Mouse (Mus musculus) liver, postnatal 0 days (tissue): ENCODE measurements around the gene Sp110. TPM values are rescaled to one million over a fixed set of nuclear protein-coding genes. Genes with fewer than 3 reads are reported as not detected.
A peak's percentile ranks its signal among the peaks of the same experiment; 100 is the strongest.
"Not testable (repeated sequence)": the region's sequence is repeated elsewhere in the genome, so short reads cannot be mapped to it uniquely, and the experiment has no call there.

Experiments used
- ATAC-seq: fragments of 200-750 bp; cut with Nextera tagmentation; 2 replicates; pipeline ENCODE4 v1.8.0; 2017; ENCODE audit warnings: mild to moderate bottlenecking, moderate library complexity
- DNase-seq: peaks from one replicate; pipeline ENCODE4 v3.0.0-alpha.2; 2016
- H3K27ac ChIP-seq: fragments of 300-500 bp; sonication (generic); 2 replicates; pipeline ENCODE4 v1.5.1; 2014; ENCODE audit warnings: antibody characterized with exemption, moderate library complexity, mild to moderate bottlenecking, low read depth
- H3K27me3 ChIP-seq: fragments of 300-500 bp; sonication (generic); 2 replicates; pipeline ENCODE4 v1.6.1; 2014; ENCODE audit warnings: low read length, control low read depth, mixed read lengths; ENCODE audit not compliant: insufficient read depth
- H3K36me3 ChIP-seq: fragments of 300-500 bp; sonication (generic); replicated peaks from 2 replicates; pipeline ENCODE4 v1.6.1; 2014; ENCODE audit warnings: mild to moderate bottlenecking, control low read depth, low read length, moderate library complexity, mixed read lengths; ENCODE audit not compliant: insufficient read depth
- H3K4me1 ChIP-seq: fragments of 300-500 bp; sonication (generic); 2 replicates; pipeline ENCODE4 v1.6.1; 2014; ENCODE audit warnings: antibody characterized with exemption, mild to moderate bottlenecking, control low read depth; ENCODE audit not compliant: insufficient read depth
- H3K4me2 ChIP-seq: fragments of 300-500 bp; sonication (generic); 2 replicates; pipeline ENCODE4 v1.6.1; 2014; ENCODE audit warnings: low read depth, mild to moderate bottlenecking, low read length, moderate library complexity, mixed read lengths
- H3K4me3 ChIP-seq: fragments of 300-500 bp; sonication (generic); 2 replicates; pipeline ENCODE4 v1.5.1; 2014; ENCODE audit warnings: low read depth, low read length
- H3K9ac ChIP-seq: fragments of 300-500 bp; sonication (generic); replicated peaks from 2 replicates; pipeline ENCODE4 v1.6.1; 2014; ENCODE audit warnings: mild to moderate bottlenecking, moderate library complexity
- H3K9me3 ChIP-seq: fragments of 300-500 bp; sonication (generic); 2 replicates; pipeline ENCODE4 v1.6.1; 2016; ENCODE audit warnings: mild to moderate bottlenecking, control low read depth, low read length, mixed read lengths
- WGBS: fragments of 180-500 bp; shearing (Covaris S2); extraction: QIAGEN DNeasy Blood & Tissue Kit; methylation state at CpG from one replicate; pipeline ENCODE4 v1.1.7; 2014; ENCODE audit not compliant: insufficient replicate concordance; 5-methylcytosine and 5-hydroxymethylcytosine counted together
- polyA plus RNA-seq: library from polyadenylated mRNA; unstranded; fragments of >200 nt; fragmentation: Nextera tagmentation; extraction: Ambion mirVana; gene quantifications from 2 replicates; pipeline ENCODE4 v1.2.1, GENCODE M21; 2015

Sp110 gene
- 7.9 and 8.6 TPM in 2 replicates for polyA plus RNA-seq

- WGBS: 45% methylated on average over 15 of the region's 17 CpGs
- peak; percentile 22 for DNase-seq
- H3K9ac ChIP-seq, ATAC-seq, H3K9me3 ChIP-seq, H3K36me3 ChIP-seq, H3K4me1 ChIP-seq, H3K27ac ChIP-seq, H3K27me3 ChIP-seq: not testable (repeated sequence)
- peak within 1 kb of the TSS; percentile 36 for H3K4me3 ChIP-seq
- H3K4me2 ChIP-seq: peak within 1 kb of the TSS; percentile 29; the same call in 1 of the 2 replicates
Observed at GRCm38 (mm10) chr1:85598271-85599012, at the start of gene Sp110. TSS of gene Sp110 (minus strand) at chr1:85598817.

- WGBS: 78% methylated on average over 4 of the region's 4 CpGs
- DNase-seq, H3K4me2 ChIP-seq, H3K36me3 ChIP-seq, H3K27me3 ChIP-seq, H3K9me3 ChIP-seq, H3K27ac ChIP-seq, H3K9ac ChIP-seq, H3K4me1 ChIP-seq, ATAC-seq, H3K4me3 ChIP-seq: not testable (repeated sequence)
Observed at GRCm38 (mm10) chr1:85638144-85638543, 39.5 kb upstream of the Sp110 start.

- H3K9ac ChIP-seq, H3K4me2 ChIP-seq, H3K9me3 ChIP-seq, H3K4me1 ChIP-seq, H3K27me3 ChIP-seq, H3K4me3 ChIP-seq, ATAC-seq, DNase-seq, H3K36me3 ChIP-seq, H3K27ac ChIP-seq: not testable (repeated sequence)
- 50% methylated on average over 3 of the region's 3 CpGs for WGBS
Observed at GRCm38 (mm10) chr1:85636936-85637335, 38.3 kb upstream of the Sp110 start.

- not testable (repeated sequence) for H3K27me3 ChIP-seq, H3K4me2 ChIP-seq, H3K9ac ChIP-seq, H3K4me1 ChIP-seq, H3K9me3 ChIP-seq, H3K4me3 ChIP-seq, ATAC-seq, H3K27ac ChIP-seq, H3K36me3 ChIP-seq, DNase-seq
- WGBS: 40% methylated on average over 1 of the region's 1 CpGs
Observed at GRCm38 (mm10) chr1:85618689-85619088, 20.1 kb upstream of the Sp110 start.

- H3K9ac ChIP-seq, ATAC-seq, H3K4me2 ChIP-seq, H3K27me3 ChIP-seq, H3K9me3 ChIP-seq, H3K4me1 ChIP-seq, H3K4me3 ChIP-seq, DNase-seq, H3K36me3 ChIP-seq, H3K27ac ChIP-seq: not testable (repeated sequence)
- 52% methylated on average over 4 of the region's 5 CpGs for WGBS
Observed at GRCm38 (mm10) chr1:85617161-85617560, 18.5 kb upstream of the Sp110 start.

- 51% methylated on average over 3 of the region's 3 CpGs for WGBS
- not testable (repeated sequence) for H3K27ac ChIP-seq, ATAC-seq, DNase-seq, H3K9me3 ChIP-seq, H3K36me3 ChIP-seq, H3K4me3 ChIP-seq, H3K4me2 ChIP-seq, H3K9ac ChIP-seq, H3K27me3 ChIP-seq, H3K4me1 ChIP-seq
Observed at GRCm38 (mm10) chr1:85615819-85616218, 17.2 kb upstream of the Sp110 start.

- H3K36me3 ChIP-seq, H3K4me3 ChIP-seq, H3K9ac ChIP-seq, H3K9me3 ChIP-seq, H3K27me3 ChIP-seq, ATAC-seq, H3K4me2 ChIP-seq, H3K27ac ChIP-seq, DNase-seq, H3K4me1 ChIP-seq: not testable (repeated sequence)
- 84% methylated on average over 3 of the region's 3 CpGs for WGBS
Observed at GRCm38 (mm10) chr1:85615096-85615495, 16.5 kb upstream of the Sp110 start.

GRCm38 (mm10) chr1:85610581-85610980 is 12.0 kb upstream of the Sp110 start:
- not testable (repeated sequence) for H3K4me3 ChIP-seq, H3K27me3 ChIP-seq, H3K9ac ChIP-seq, H3K9me3 ChIP-seq, H3K4me2 ChIP-seq, H3K4me1 ChIP-seq, H3K27ac ChIP-seq, H3K36me3 ChIP-seq, ATAC-seq, DNase-seq
- WGBS: no CpG with 5 or more reads among the region's 4 CpGs

- not testable (repeated sequence) for DNase-seq
- WGBS: 78% methylated on average over 3 of the region's 4 CpGs
Observed at GRCm38 (mm10) chr1:85608361-85608760, 9.7 kb upstream of the Sp110 start.

GRCm38 (mm10) chr1:85604341-85604740 is 5.7 kb upstream of the Sp110 start:
- H3K4me1 ChIP-seq, H3K27me3 ChIP-seq, H3K9ac ChIP-seq, H3K27ac ChIP-seq, H3K4me3 ChIP-seq, DNase-seq, H3K4me2 ChIP-seq, H3K9me3 ChIP-seq, ATAC-seq, H3K36me3 ChIP-seq: not testable (repeated sequence)
- no CpG with 5 or more reads among the region's 1 CpGs for WGBS

More at GRCm38 (mm10) chr1:85608361-85608760, 9.7 kb upstream of the Sp110 start:
- H3K4me2 ChIP-seq, H3K36me3 ChIP-seq, H3K9ac ChIP-seq, H3K9me3 ChIP-seq, H3K4me1 ChIP-seq, H3K27me3 ChIP-seq, ATAC-seq, H3K4me3 ChIP-seq, H3K27ac ChIP-seq: not testable (repeated sequence)
